Mouse (Mus musculus) 3T3-L1 (cell line): ENCODE data around the gene Pik3r2.
A peak's percentile ranks its signal among the peaks of the same experiment; 100 is the strongest.

Experiments
- DNase-seq: peaks from one replicate; pipeline ENCODE4 v3.0.0-alpha.2; 2015; ENCODE audit warnings: low read depth, low spot score

The Pik3r2 gene

GRCm38 (mm10) chr8:70801156-70801555 is 24.6 kb upstream of the Pik3r2 start:
- no peak for DNase-seq

DNA sequence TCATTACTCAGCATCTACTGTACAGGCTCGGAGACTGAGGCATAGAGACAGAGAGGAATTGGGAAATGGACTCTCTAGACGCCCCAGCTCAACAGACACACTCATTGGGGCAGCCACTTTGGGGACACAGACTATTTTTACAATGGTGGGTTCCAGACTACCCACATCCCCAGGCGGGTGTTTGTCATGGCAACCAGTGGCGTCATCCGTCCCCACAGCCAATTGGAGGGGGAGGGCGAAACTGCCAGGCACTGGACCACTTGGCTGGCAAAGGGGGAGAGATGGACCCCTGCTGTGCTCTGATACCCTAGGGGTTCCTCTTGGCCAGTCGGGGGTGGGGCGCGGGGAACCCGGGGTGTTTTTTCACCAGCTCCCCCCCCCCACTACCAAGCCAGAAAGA is 24.1 kb upstream of the Pik3r2 start:
- no peak for DNase-seq

- DNase-seq = no peak
Observed at GRCm38 (mm10) chr8:70798281-70798680, 21.8 kb upstream of the Pik3r2 start.

DNA sequence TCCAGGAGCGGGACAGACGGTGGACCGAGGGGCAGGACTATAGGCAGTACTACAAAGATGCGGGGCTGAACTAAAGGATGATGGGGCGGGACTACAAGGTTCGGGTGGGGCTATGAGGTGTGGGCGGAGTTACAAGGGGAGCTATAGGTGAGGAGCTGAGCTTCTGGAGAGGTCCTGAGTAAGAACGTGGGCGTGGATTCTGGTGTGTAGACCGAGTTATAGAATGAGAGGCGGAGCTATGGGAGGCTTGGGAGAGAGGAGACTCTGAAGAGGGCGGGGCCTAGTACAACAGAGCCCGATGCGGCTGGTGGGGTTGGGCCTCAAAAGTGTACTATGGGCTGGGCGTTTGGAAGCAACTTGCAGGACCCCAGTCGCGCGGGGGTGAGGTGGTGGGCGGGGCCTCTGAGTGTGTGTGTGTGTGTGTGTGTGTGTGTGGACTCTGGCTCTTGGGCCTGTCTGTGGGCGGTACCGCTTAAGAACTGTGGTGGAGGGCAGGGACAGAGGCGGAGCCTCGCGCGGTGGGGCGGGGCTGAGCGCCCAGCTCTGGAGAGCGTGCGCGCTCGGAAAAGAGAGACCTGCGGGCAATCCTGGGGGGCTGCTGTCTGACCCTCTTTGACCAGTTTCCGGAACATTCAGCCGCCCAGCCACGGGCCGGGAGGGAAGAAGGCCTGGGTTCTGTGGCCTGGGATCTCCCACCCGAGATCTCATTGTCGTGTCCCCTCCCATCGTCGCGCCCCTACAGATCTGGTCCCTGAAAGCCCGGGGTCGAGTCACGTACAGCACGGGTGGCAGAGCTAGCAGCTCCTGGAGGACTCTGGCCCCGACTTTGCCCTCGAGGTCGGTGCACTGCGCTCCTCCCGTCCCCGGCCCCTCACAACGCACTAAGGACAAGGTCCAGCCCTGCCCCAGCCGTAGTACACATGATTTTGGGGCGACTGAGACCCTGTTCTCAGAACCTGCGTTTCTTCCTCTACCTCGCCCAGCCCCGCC is 20.9 kb upstream of the Pik3r2 start:
- peak; percentile 100 for DNase-seq

- DNase-seq = no peak
Observed at GRCm38 (mm10) chr8:70796403-70797080, 20.0 kb upstream of the Pik3r2 start.

- no peak for DNase-seq
Observed at GRCm38 (mm10) chr8:70795370-70795769, 18.9 kb upstream of the Pik3r2 start.

GRCm38 (mm10) chr8:70794215-70794614 is 17.7 kb upstream of the Pik3r2 start:
- DNase-seq = no peak

DNA sequence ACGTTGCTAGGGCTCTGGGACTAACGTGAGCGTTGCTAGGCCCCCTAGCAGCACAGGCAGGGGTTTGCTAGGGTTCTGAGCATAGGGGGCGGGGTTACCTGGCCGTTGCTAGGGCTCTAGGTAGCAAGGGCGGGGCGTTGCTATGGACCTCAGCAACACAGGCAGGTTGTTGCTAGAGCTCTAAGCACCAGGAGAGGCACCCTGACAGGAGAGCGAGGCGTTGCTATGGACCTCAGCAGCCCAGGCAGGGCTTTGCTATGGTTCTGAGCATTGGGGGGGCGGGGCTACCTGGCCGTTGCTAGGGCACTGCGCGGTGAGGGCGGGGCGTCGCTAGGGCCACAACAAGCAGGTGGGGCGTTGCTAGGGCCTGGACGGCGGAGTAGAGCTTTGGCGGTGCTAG is 16.2 kb upstream of the Pik3r2 start:
- DNase-seq = no peak

GRCm38 (mm10) chr8:70791975-70792691 is 15.6 kb upstream of the Pik3r2 start:
- peak; percentile 99 for DNase-seq

DNA sequence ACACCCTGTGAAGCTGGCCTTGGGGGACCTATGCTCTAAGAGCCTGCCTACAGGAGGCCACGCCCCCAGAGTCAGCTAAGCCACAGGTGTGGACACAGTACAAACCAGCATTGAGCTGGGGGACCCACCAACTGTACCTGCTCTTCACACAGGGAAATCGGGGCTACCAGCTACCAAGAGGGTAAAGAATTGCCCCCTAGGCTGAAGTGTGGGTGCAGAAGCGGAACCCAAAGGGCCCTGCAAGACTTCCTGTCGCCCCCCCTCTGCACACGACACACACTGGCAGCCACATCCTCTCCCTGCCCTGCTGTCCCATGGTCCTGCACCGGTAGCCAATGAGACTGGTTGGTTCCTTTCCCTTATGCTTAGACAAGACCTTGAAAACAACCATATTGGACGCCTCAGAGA is 14.8 kb upstream of the Pik3r2 start:
- DNase-seq = peak; percentile 84

GRCm38 (mm10) chr8:70790846-70791245 is 14.3 kb upstream of the Pik3r2 start:
- DNase-seq = no peak

- no peak for DNase-seq
Observed at GRCm38 (mm10) chr8:70789046-70789445, 12.5 kb upstream of the Pik3r2 start.

- DNase-seq = no peak
Observed at GRCm38 (mm10) chr8:70787941-70788667, 11.6 kb upstream of the Pik3r2 start.

- DNase-seq = no peak
Observed at GRCm38 (mm10) chr8:70787051-70787445, 10.5 kb upstream of the Pik3r2 start.

DNA sequence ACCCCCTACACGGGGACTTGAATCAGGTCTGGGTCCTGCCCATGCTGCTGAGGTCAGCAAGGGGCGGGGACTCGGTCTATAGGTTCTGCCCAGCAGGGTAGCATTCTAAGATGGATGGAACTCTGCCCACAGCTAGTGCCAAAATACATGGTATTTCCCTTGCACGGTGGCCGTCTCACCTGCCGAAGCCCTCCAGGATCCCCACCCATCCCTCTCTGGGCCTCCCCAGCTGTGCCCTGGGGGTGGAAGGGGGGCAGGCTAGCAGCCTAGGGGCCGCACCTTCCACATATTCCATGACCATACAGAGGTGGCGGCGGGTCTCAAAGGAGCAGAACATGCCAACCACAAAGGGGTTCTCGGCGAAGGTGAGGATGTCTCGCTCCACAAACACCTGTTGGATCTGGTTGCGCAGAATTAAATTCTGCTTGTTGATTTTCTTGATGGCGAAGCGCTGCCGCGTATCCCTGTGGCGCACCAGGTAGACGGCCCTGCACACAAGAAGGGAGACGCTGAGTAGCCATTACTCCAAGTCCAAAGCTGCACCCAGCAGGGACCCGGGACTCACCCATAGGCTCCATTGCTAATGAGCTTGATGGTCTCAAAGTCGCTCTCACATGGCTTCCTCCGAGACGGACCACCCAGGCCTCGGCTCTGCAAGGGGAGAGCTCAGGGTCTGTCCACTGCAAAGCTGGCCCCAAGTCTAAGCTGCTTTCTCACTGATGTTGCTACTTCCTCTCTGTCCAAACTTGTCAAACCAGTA is 10.0 kb upstream of the Pik3r2 start:
- no peak for DNase-seq

DNA sequence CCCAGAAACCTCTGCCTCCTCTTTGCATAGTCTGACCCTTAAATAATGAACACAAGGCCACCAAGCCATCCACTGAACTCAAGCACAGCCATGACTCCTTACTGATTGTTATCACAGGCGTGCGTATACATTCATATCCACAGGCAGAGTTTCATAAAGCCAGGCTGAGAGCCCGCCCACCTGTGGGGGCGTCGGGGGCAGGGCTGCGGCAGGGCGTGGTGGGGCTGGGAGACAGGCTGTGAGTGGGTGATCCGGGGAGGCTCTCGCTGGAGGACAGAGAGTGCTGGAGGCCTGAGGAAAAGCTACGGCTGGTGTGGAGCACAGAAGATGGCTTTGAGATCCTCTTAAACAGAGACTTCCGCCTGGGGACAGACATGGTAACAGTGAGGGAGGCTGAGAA is 3.6 kb upstream of the Pik3r2 start:
- no peak for DNase-seq

DNA sequence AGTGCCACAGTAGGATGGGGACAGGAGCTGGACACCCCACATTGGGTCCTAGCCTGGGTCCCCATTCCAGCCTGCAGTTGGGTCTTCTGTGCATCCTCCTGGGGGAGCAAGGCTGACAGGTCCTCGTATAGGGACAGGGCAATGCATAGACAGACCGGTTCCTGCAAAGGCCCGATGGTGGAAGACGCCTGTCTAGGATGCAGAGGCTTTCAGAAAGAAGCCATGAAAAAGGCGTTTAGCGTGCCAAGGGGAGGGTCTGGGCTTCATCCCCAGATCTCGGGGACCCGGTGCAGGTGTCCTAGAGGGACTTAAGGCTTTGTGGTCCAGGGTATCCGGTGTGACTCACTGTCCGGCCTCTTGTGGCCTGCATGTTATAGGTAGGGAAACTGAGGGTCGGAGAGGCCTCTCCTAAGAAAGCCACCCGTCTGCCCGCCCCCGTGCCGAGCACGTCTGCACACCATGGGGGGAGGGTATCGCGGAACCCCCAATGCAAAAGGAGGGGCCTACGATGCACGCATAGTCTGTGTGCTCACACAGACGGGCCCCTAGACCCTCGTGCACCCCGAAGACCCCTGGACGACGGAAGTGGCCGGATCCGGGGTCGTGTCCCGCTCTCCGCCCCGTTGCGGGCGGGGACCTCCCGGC is 540 bp downstream of the Pik3r2 start:
- DNase-seq = no peak

DNA sequence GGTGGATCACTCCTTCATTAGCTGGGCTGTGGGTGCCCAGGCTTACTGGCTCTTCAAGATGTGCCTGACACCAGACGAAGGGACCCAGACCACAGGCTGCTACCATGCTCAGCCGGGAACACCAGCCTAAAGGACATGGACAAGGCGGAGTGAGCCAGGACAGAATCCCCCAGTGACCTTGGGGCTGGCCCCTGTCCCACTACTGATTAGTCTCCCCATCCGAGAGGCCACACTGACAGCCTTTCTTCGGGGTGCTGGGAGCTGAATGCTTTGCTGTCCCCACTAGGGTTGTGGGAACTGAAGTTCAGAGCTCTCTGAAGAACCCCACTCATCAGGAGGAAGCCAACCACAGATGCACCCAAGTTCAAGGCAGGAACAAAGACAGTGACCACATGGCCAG is 1.3 kb downstream of the Pik3r2 start:
- DNase-seq = no peak

DNA sequence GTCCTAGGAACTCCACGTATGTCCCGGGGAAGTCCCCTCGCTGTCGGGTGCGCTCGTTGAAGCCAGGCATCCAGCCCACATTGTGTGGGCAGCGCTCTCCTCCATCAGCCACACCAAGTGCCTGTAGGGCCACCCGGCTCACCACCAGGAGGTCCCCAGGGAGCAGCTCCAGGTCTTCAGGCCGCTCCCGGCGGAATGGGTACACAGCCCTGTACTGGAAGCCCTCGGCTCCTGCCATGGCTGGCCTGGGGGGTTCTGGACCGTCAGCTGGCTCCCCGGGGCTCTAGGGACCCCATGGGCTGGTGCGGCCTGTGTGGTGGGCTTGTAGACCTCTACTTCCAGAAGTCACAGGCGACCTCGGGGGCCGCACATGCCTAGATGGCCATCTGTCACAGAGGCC is 1.8 kb downstream of the Pik3r2 start:
- DNase-seq = no peak

DNA sequence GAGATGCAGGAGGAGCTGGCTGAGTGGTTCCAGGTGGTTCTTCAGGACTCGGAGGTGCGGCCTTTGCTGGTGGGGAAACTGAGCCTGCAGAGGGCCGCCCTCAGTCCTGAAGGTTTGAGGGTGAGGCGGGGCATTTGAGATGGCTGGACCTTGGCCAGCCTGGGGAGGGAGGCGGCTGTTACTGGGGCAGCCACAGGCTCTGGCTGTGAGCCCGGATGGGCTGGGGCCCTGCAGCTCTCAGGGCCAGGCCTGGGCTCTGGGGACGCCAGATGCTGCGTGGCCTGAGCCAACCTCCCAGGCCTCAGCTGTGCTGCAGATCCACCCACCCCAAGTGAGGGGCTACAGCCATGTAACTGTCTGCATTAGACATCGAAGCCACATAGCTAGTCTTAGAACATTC is 2.7 kb downstream of the Pik3r2 start:
- peak; percentile 93 for DNase-seq
